Mouse (Mus musculus): Measurements from ENCODE around the gene Flnb. TPM values are rescaled to one million over a fixed set of nuclear protein-coding genes. Genes with fewer than 3 reads are reported as not detected.

The Flnb gene
- polyA plus RNA-seq, 1 experiment = 37.2 TPM

DNA sequence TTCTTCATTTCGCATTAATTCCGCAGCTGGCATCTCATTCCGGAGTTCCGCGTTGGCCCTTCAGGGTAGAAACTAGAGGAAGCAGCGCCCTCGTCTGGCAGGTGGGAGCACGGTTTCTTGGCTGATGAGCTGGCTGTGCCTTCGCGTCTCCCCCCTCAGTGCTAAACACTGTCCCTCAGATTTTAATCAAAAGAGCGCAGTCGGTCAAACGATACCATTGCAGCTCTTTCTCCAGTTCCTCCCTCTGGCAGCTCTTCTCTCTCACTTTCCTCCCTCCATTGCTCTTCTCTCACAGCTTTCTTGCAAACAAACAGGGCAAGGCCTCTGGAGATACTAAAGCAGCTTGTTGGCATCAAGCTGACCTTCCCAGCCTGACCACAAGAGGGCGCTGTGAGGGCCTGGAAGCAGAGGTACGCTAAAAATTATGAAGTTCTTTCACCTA is 179.5 kb downstream of the Flnb start:
- Histone ChIP-seq H3K27ac (ENCODE audit: insufficient read depth, low read depth, low read length) (no peak overlapping the region), H3K27me3 (replicated peaks; ENCODE audit: control insufficient read depth, insufficient read depth, low read length) (no peaks in the 10 kb centered on the region), H3K36me3 (ENCODE audit: control insufficient read depth, insufficient read depth, low read length) (no peaks in the 10 kb centered on the region), H3K4me3 (ENCODE audit: insufficient read depth, low read depth, low read length) (0 out of 2 replicates have a peak overlapping the region, but pooled peaks have one; percentile 9), H3K4me1 (ENCODE audit: control insufficient read depth, insufficient read depth, low read length) (no peaks in the 10 kb centered on the region)
- peak; percentile 92 for DNase-seq
- 2% methylated on average over 15 of the region's 15 CpGs for WGBS
- TF ChIP-seq POLR2A (IDR thresholded peaks at IDR 0.05; ENCODE audit: low read depth, low read length) (no peak), CTCF (conservative IDR thresholded peaks at IDR 0.05; ENCODE audit: insufficient read depth, insufficient read length, low read depth, low read length) (peak; percentile 82)

DNA sequence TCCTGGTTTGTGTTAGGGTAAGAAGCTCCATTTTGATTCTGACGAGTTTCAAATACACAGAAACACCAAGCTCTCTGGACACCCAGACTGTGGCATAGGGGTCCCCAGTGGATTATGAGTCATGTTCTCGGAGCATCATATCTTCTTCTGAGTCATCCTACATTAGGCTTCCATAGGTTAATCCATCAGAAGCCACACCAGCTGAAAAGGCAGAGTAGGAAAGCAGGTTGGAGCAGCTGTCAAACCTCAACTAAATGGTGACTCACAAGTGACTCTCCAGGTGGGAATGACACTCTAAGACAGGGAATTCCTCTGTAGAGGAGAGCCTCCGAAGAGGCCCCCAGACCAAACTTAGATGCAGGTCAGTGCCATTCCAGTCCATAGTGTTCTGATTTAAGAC is 181.3 kb downstream of the Flnb start:
- no peak for TF ChIP-seq POLR2A (IDR thresholded peaks at IDR 0.05; ENCODE audit: low read depth, low read length)
- TF ChIP-seq CTCF (conservative IDR thresholded peaks at IDR 0.05; ENCODE audit: insufficient read depth, insufficient read length, low read depth, low read length) = no peak
- 84% methylated on average over 3 of the region's 3 CpGs for WGBS
- no peak for DNase-seq
- Histone ChIP-seq H3K27ac (ENCODE audit: insufficient read depth, low read depth, low read length) (no peak overlapping the region), H3K36me3 (ENCODE audit: control insufficient read depth, insufficient read depth, low read length) (no peaks in the 10 kb centered on the region), H3K4me1 (ENCODE audit: control insufficient read depth, insufficient read depth, low read length) (peaks cover under 1% of the 10 kb centered on the region; the same call in 1 of the 2 replicates), H3K4me3 (ENCODE audit: insufficient read depth, low read depth, low read length) (no peak overlapping the region), H3K27me3 (replicated peaks; ENCODE audit: control insufficient read depth, insufficient read depth, low read length) (no peaks in the 10 kb centered on the region)

DNA sequence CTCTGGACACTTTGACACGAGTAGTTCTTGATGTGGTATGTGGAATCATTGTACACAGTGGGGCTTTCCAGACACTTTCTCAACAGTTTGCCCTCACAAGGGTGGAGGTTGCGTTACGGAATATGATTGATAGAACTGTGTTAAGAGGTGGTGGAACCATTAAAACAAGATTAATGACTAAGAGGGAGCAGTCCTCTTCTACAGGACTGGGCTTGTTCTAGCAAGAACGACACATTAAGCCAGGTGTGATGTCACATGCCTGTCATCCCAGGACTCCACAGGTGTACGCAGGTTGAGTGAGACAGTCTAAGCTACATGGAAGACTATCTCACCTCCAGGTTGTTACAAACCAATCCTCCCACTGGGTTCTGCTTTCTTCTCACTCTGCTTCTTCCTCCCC is 181.7 kb downstream of the Flnb start:
- H3K36me3 ChIP-seq (ENCODE audit: control insufficient read depth, insufficient read depth, low read length) = no peaks in the 10 kb centered on the region
- no peaks in the 10 kb centered on the region for H3K27me3 ChIP-seq (replicated peaks; ENCODE audit: control insufficient read depth, insufficient read depth, low read length)
- H3K4me3 ChIP-seq (ENCODE audit: insufficient read depth, low read depth, low read length) = no peak overlapping the region
- peaks cover 4% of the 10 kb centered on the region; the same call in 1 of the 2 replicates for H3K4me1 ChIP-seq (ENCODE audit: control insufficient read depth, insufficient read depth, low read length)
- WGBS = 86% methylated on average over 5 of the region's 5 CpGs
- no peak overlapping the region for H3K27ac ChIP-seq (ENCODE audit: insufficient read depth, low read depth, low read length)
- no peak for DNase-seq
- TF ChIP-seq CTCF (conservative IDR thresholded peaks at IDR 0.05; ENCODE audit: insufficient read depth, insufficient read length, low read depth, low read length) = no peak
- no peak for TF ChIP-seq POLR2A (IDR thresholded peaks at IDR 0.05; ENCODE audit: low read depth, low read length)

DNA sequence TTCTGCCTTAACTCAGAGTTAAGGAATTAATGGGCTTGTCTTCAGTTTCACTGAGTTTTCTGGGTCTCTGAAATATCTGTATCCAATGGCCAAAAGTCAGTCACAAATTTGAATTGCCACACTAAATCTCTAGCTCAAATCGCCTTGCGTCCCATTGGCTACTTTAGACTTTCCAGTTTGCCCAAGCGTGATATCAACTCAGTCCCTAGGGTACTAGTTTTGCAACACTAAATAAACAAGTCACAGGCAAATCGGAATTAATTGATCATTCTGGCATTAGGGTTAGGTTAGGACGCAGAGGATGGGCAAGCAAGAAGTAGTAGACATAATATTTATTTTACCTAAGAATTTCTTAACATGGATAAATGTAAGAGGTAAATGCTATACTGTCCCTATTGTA is 182.5 kb downstream of the Flnb start:
- TF ChIP-seq CTCF (conservative IDR thresholded peaks at IDR 0.05; ENCODE audit: insufficient read depth, insufficient read length, low read depth, low read length) (no peak), POLR2A (IDR thresholded peaks at IDR 0.05; ENCODE audit: low read depth, low read length) (no peak)
- Histone ChIP-seq H3K36me3 (ENCODE audit: control insufficient read depth, insufficient read depth, low read length) (no peaks in the 10 kb centered on the region), H3K27me3 (replicated peaks; ENCODE audit: control insufficient read depth, insufficient read depth, low read length) (no peaks in the 10 kb centered on the region), H3K27ac (ENCODE audit: insufficient read depth, low read depth, low read length) (no peak overlapping the region), H3K4me3 (ENCODE audit: insufficient read depth, low read depth, low read length) (no peak overlapping the region), H3K4me1 (ENCODE audit: control insufficient read depth, insufficient read depth, low read length) (peaks cover 4% of the 10 kb centered on the region; the same call in 1 of the 2 replicates)
- no peak for DNase-seq
- WGBS = 88% methylated on average over 5 of the region's 5 CpGs

Other genes with a start within 250 kb of the Flnb start
- gene Gm3558, start 249.4 kb upstream of the Flnb start, polyA plus RNA-seq (2012; rRNA removed) = not detected in 2 replicates
- not detected in 2 replicates for gene Gm10338, start 222.4 kb upstream of the Flnb start, polyA plus RNA-seq (2012; rRNA removed)
- not detected in 2 replicates for gene Gm10128, start 174.0 kb upstream of the Flnb start, polyA plus RNA-seq (2012; rRNA removed)
- not detected in 2 replicates for gene Gm26661, start 26.4 kb upstream of the Flnb start, polyA plus RNA-seq (2012; rRNA removed)
- gene Gm45521, start 139.3 kb downstream of the Flnb start, polyA plus RNA-seq (2012; rRNA removed) = not detected in 2 replicates
- 0.37 and 3.0 TPM in 2 replicates for gene Dnase1l3, start 176.6 kb downstream of the Flnb start, polyA plus RNA-seq (2012; rRNA removed)
- gene Abhd6, start 184.9 kb downstream of the Flnb start, polyA plus RNA-seq (2012; rRNA removed) = 37.4 and 38.9 TPM in 2 replicates